Mouse (Mus musculus): ENCODE results near the gene Akap6.

The Akap6 gene

DNA sequence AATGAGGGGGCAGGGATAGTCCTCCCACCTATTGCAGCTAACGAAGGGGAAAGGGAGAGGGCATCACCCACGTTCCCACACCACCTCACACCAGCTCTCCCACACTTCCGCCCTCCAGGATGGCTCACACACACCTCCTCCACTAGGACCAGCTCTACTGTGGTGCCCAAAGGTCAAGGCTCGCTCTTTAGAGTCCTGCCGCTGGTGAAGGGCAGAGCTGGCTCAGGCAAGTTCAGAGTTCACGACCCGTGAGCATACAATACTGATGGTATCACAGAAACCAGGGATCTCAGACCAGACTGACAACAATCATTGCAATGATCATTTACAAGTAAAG is 149.3 kb downstream of the Akap6 start:
- DNase-seq (ENCODE audit: low spot score in 2 of 2), result no peak

- DNase-seq (ENCODE audit: low spot score in 2 of 2), result no peak
Observed at GRCm38 (mm10) chr12:52849297-52849696, 150.1 kb downstream of the Akap6 start.

- no peak for DNase-seq (ENCODE audit: low spot score in 2 of 2)
Observed at GRCm38 (mm10) chr12:52850332-52851036, 151.3 kb downstream of the Akap6 start.

DNA sequence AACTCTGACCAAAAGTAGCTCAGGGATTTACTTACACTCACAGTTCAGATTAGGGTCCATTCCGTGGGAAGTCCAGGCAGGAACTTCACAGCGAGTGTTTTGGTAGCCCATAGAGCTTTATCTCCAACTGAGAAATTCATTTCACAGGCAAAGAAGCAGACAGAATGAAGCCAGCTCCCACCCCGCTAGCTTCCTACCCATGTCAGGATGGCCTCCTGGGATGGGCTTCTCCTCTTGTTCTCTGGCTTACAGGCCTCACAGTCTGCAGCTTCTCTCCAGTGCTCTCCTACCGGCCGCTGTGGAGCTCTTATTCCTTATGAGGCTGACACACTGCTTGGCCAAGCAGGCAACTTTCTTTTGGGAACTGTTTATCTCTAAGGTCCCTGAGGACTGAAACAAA is 152.0 kb downstream of the Akap6 start:
- no peak for DNase-seq (ENCODE audit: low spot score in 2 of 2)

DNA sequence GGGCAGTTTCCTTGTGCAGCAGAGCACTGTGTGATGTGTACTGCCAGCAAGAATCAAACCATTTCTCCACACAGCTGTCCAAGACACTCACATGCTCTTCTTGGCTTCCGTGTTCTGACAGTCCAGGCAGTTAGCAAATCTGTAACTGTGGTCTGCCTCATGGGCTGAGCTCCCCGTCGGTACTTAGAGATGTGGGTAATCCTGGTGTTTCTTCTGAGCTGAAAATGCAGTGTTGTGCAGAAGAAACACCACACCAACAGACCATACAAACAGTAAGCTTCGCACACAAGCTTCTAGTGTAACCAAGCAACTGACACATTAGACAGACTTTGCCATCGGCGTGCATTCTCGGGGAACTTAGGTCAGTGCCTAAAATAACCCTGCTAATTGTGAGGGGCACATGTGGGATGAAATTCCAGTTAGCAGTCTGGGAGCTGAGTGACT is 155.1 kb downstream of the Akap6 start:
- no peak for DNase-seq (ENCODE audit: low spot score in 2 of 2)

DNA sequence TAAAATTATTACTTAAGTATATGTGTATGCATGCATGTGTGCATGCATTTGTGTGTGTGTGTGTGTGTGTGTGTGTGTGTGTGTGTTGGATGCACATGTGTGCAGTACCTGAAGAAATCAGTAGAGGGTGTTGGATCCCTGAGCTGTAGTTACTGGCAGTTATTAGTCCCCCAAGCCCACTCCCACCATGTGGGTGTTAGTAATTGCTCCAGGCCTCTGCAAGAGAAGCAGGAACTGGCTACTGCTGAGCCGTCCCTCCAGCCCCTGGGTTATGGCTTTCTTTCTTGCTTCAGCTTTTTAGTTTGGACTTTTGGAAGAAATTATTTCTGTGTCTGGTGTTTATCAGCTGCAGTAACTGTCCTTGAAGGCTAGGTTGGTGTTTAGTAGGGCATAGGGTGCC is 156.9 kb downstream of the Akap6 start:
- DNase-seq (ENCODE audit: low spot score in 2 of 2), result no peak

DNA sequence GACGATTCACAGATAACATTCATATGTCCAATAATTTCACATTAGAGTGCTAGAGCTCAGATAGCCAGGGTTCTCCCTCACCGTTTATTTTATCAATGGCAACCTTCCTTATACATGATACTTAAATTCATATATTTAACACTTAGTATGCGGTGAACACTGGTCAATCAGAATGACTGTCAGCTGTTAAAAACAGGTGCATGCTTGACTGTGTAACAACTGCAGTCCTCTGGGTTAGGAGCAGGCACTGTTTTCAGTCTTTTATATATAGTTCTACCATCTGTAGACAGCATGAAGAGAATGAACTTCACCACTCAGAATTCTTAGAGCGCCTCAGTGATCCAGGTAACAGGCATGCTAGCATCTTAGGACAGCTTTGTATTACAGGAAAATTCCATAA is 158.1 kb downstream of the Akap6 start:
- no peak for DNase-seq (ENCODE audit: low spot score in 2 of 2)

GRCm38 (mm10) chr12:52861922-52862321 is 162.7 kb downstream of the Akap6 start:
- no peak for DNase-seq (ENCODE audit: low spot score in 2 of 2)

GRCm38 (mm10) chr12:52868000-52868624 is 168.9 kb downstream of the Akap6 start:
- no peak for DNase-seq (ENCODE audit: low spot score in 2 of 2)

- no peak for DNase-seq (ENCODE audit: low spot score in 2 of 2)
Observed at GRCm38 (mm10) chr12:52871604-52872003, 172.4 kb downstream of the Akap6 start.

DNA sequence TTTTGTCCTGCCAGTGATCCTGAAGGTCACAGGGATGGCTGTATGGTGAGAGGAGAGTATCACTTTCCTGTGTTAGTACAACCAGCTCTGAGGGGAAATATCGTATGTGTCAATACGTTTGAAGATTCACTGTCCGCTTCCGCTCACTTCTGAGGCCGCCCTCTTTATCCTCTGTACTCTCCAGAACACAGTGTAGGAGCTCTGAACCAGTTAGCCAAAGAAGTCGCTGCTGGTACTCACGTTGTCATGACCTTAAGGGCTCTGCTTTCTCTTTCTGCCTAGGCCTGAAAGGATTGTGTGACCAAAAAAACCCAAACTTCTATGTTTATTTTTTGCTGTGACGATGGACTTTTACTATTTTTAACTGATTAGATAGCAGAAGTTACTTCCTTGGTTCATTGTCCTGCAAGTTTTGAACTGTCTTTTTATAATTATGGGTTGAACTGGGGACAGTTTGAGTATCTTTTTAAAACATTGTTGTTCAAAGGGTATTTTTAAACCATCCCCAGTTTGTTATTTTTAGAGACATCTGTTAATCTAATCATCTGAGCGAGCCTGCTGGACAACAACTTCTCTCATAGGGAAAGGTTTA is 175.2 kb downstream of the Akap6 start:
- DNase-seq (ENCODE audit: low spot score in 2 of 2), result no peak

DNA sequence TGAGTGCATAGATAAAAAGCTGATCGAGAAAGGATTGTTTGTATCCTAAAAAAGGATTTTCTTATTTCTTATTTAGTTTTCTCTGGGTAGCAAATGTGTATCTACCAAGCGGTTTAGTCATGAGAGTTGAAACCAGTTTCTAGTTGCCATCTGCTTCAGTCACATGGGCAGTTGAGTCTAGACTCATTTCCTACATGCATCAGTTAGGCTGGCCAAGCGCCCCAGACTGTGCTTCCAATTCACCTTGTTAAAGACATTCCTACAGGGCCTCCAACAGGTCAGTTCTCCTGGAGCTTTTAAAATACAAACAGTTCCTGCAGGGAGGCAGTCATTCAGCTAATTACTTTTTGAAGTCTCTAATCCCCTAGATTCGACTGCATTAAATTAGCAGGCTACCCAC is 176.9 kb downstream of the Akap6 start:
- no peak for DNase-seq (ENCODE audit: low spot score in 2 of 2)

DNA sequence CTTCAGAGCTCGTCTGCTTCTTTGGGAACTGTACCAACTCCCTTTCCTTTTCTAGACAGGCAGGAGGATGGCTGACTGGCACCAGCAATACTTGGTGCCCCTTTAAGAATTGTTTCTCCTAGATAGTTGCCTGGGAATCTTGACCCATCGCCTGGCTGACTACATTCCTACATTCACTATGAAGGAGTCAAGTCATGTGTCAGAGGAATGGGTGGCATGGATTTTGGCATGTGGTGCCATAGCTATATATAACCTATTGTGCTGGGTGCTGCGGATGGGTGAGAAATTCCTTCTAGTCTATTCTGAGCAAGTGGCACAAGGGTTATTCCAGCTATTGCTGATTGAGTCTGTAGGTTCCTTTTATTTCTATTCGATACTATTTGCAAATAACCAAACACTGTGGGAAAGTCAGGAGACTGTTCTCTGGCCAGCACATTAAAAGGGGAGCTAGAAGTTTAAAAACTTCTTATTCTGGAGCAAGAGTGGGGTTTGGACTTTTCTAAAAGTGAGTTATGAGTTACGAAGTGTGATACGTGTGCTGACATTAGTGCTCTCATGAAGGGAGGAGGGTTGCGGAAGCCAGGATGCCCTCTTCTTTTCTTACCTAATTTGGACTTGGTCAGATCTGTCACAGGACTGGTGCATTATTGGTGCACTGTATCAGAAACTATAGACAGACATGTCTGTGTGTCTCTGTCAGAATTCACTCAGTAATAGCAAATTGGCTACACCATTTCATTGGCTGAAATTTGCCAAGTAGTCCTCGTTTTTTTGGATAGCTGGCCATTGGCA is 178.0 kb downstream of the Akap6 start:
- DNase-seq (ENCODE audit: low spot score in 2 of 2), result no peak

- no peak for DNase-seq (ENCODE audit: low spot score in 2 of 2)
Observed at GRCm38 (mm10) chr12:52879324-52879723, 180.1 kb downstream of the Akap6 start.

DNA sequence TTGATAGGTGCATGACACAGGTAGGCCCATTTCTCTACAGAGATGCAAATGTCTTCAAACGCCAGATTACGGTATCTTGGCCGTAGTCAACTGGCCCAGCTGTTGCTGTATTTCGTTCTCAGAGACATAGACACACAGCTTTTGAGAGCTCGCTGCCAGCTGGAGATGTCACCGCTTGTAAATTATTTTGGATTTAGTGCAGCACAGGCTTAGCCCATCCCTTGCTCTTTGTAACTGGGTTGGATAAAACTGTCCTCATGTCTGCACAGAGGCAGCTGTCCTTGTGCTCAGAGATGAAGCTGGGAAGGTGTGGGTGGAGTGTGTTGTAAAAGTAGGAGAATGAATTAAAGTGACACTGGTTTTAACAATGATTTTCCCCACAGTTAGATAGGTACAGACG is 193.3 kb downstream of the Akap6 start:
- DNase-seq (ENCODE audit: low spot score in 2 of 2), result no peak

GRCm38 (mm10) chr12:52893656-52894405 is 194.6 kb downstream of the Akap6 start:
- DNase-seq (ENCODE audit: low spot score in 2 of 2), result no peak

DNA sequence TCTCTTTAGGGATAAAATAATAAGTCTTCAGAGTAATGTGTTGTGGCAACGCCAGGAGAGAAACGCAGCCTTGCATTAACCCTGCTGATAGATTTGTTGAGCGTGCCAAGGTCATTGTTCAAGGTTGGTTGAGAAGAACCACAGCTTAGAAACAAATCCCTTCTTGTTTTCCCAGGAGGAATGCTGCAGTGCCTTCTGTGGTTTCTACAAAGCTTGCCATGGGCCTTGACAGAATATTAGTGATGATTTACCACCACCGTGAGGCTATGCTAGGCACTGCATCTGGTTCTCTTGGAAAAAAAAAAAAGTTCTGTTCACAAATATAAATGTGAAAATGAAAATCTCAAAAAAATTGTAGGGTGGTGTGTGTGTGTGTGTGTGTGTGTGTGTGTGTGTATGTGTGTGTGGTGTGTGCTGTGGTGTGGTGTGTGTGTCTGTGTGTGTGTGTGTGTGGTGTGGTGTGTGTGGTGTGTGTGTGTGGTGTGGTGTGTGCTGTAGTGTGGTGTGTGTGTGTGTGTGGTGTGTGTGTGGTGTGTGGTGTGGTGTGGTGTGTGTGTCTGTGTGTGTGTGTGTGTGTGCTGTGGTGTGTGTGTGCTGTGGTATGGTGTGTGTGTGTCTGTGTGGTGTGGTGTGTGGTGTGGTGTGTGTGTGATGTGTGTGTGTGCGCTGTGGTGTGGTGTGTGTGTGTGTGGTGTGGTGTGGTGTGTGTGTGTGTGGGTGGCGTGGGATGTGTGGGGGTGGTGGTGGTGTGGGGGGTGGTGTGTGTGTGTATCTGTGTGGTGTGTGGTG is 196.7 kb downstream of the Akap6 start:
- DNase-seq (ENCODE audit: low spot score in 2 of 2), result no peak

DNA sequence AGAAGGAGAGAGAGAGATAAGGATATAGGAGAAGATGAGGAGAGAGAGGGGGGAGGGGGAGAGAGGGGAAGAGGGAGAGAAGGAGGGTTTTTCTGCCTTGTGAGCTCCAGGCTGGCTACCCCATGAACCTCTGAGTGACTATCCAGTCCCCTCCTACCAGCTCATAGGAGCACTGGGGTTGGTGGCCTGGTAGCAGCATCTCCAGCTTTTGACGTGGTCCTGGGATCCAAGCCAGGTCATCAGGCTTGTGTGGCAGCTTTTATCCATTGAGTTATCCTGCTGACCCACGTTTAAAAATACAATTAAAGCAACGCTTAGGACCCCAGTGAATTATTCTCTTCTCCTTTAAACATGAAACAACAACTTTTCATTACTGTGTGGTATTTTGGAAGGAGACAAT is 197.6 kb downstream of the Akap6 start:
- no peak for DNase-seq (ENCODE audit: low spot score in 2 of 2)

DNA sequence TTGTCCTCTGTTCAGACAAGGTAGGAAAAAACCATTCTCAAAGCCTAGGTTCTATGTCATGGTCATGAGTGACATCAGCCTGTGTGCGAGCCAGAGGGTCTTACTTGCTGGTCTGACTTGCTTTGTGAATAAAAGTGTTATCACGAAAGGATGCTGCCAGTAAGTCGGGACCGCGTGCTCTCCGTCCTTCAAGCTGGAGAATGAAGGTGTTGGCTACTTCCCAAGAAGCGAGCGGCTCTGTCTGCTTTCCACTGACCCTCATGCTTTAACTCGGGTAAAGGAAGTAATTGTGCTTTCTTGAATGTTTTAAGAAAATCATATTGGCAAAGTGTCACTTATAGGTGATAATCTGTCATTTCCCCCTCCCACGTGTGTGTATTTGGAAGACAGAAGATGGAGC is 198.9 kb downstream of the Akap6 start:
- no peak for DNase-seq (ENCODE audit: low spot score in 2 of 2)

GRCm38 (mm10) chr12:52904046-52904445 is 204.9 kb downstream of the Akap6 start:
- no peak for DNase-seq (ENCODE audit: low spot score in 2 of 2)

GRCm38 (mm10) chr12:52908448-52909066 is 209.4 kb downstream of the Akap6 start:
- DNase-seq (ENCODE audit: low spot score in 2 of 2), result no peak

Data from spleen, postnatal 14 days (tissue).